Mouse (Mus musculus) megakaryocyte, embryonic 14.5 days (primary cell): Measurements from ENCODE around the gene Sppl3.

Experiments used
- FLI1 ChIP-seq: IDR thresholded peaks from 2 replicates; pipeline ENCODE4 v1.6.1; 2012; ENCODE audit warnings: low read length, inconsistent platforms, mixed read lengths
- GATA1 ChIP-seq: IDR thresholded peaks from 3 replicates; pipeline ENCODE4 v1.6.1; 2012; ENCODE audit warnings: mixed read lengths, low read length, inconsistent platforms, borderline replicate concordance

DNA sequence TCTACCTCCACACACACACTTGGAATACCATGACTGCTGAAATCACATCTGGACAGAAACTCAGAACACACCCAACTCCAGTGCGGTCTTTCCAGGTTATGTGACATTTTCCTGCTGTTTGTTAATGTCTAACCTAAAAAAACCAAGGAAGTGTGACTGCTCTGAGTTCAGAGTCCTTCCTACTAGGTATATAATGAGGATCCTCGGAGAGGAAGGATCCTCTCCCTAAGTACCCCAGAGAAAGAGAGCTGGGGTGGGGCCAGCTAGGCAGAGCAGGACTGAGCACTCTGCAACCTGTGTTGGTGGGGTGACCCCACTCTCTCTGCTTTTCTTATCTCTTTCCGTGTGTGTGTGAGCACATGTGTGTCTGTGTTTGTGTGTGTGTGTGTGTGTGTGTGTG, 136.5 kb downstream of the Sppl3 start:
- TF ChIP-seq GATA1 = no peak
- no peak for TF ChIP-seq FLI1
